Mouse (Mus musculus): ENCODE measurements around the gene Hint2.
A peak's percentile ranks its signal among the peaks of the same experiment; 100 is the strongest.

The Hint2 gene

GRCm38 (mm10) chr4:43655656-43656338 lies 469 bp downstream of the Hint2 start:
- no peak for DNase-seq (ENCODE audit: low spot score in 2 of 2)

GRCm38 (mm10) chr4:43653161-43654015 lies 2.9 kb downstream of the Hint2 start, which contains the start of gene Spag8:
TSS of gene Spag8 (minus strand) at chr4:43653594.
- peak in 1 of 2 experiments; percentile 26 for DNase-seq (ENCODE audit: low spot score in 2 of 2)

- no peak for DNase-seq (ENCODE audit: low spot score in 2 of 2)
These were observed 3.5 kb downstream of the Hint2 start for GRCm38 (mm10) chr4:43652726-43653125.

- DNase-seq (ENCODE audit: low spot score in 2 of 2), result no peak
These were observed 6.5 kb downstream of the Hint2 start for GRCm38 (mm10) chr4:43649783-43650182.

GRCm38 (mm10) chr4:43640491-43640890 lies 15.8 kb downstream of the Hint2 start:
- no peak for DNase-seq (ENCODE audit: low spot score in 2 of 2)

- DNase-seq (ENCODE audit: low spot score in 2 of 2), result no peak
These were observed 16.2 kb downstream of the Hint2 start for GRCm38 (mm10) chr4:43640076-43640475.

GRCm38 (mm10) chr4:43636751-43637150 lies 19.5 kb downstream of the Hint2 start:
- no peak for DNase-seq (ENCODE audit: low spot score in 2 of 2)

- no peak for DNase-seq (ENCODE audit: low spot score in 2 of 2)
These were observed 21.5 kb downstream of the Hint2 start for GRCm38 (mm10) chr4:43634621-43635374.

GRCm38 (mm10) chr4:43633736-43634135 lies 22.5 kb downstream of the Hint2 start:
- no peak for DNase-seq (ENCODE audit: low spot score in 2 of 2)

GRCm38 (mm10) chr4:43633296-43633695 lies 23.0 kb downstream of the Hint2 start:
- DNase-seq (ENCODE audit: low spot score in 2 of 2), result no peak

GRCm38 (mm10) chr4:43631956-43632920 lies 24.0 kb downstream of the Hint2 start:
- DNase-seq (ENCODE audit: low spot score in 2 of 2), result no peak

- no peak for DNase-seq (ENCODE audit: low spot score in 2 of 2)
These were observed 25.0 kb downstream of the Hint2 start, which contains the start of gene Npr2 for GRCm38 (mm10) chr4:43631046-43631955. TSS of gene Npr2 (plus strand) at chr4:43631935.

GRCm38 (mm10) chr4:43630671-43631045 lies 25.6 kb downstream of the Hint2 start:
- no peak for DNase-seq (ENCODE audit: low spot score in 2 of 2)

- DNase-seq (ENCODE audit: low spot score in 2 of 2), result peak; percentile 36 to 73
These were observed 26.2 kb downstream of the Hint2 start for GRCm38 (mm10) chr4:43630030-43630581.

GRCm38 (mm10) chr4:43629106-43629817 lies 27.0 kb downstream of the Hint2 start:
- no peak for DNase-seq (ENCODE audit: low spot score in 2 of 2)

GRCm38 (mm10) chr4:43620146-43620778 lies 36.0 kb downstream of the Hint2 start:
- no peak for DNase-seq (ENCODE audit: low spot score in 2 of 2)

- no peak for DNase-seq (ENCODE audit: low spot score in 2 of 2)
These were observed 43.1 kb downstream of the Hint2 start for GRCm38 (mm10) chr4:43613060-43613730.

GRCm38 (mm10) chr4:43612534-43612933 lies 43.7 kb downstream of the Hint2 start:
- no peak for DNase-seq (ENCODE audit: low spot score in 2 of 2)
